Mouse (Mus musculus) layer of hippocampus, postnatal 14 days (tissue): ENCODE measurements at regions not wholly inside any gene's neighbourhood (a gene's known extent, or its start where the extent isn't known, plus 50 kb on each side); places are given as distances from the start of the nearest gene placed in this dataset.

Experiments used
- DNase-seq, 2 experiments: peaks; one replicate each; pipeline ENCODE4 v3.0.0; 2021 to 2022; ENCODE audit warnings: low spot score in 2 of 2, mixed read lengths in 1 of 2

DNA sequence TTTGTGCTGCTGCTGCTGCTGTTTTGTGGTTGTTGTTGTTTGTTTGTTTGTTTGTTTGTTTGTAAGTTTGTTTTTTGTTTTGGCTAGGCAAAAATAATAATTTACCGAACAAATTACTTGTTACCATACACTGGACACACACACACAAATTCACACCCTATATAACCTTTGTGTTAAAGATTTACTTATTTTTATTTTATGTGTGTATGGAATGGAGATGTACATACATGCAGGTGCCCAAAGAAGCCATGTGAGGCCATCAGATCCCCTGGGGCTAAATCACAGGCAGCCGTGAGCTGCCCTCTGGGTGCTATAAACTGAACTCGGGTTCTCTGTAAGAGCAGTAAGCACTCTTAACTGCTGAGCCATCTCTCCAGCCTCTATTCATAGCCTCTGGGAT is 56.0 kb downstream of the Pttg1 start:
- no peak for DNase-seq

DNA sequence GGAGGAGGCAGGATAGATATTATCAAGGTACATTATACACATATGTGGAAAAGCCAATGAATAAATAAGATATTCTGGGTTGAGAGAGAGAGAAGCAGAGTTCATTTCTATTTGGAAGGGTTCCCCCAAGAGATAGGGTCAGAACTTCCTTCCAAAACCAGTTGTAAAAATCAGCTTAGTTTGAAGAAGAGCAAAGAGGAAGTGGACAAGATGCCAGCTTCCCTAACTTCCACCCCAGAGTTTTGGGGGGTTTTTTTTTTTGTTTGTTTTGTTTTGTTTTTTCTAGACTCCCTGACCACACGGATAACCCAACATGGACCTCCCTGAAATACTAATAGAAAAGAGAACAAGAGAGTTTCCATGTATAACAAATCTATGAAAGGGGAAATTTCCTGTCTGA is 57.7 kb downstream of the Pttg1 start:
- DNase-seq, result no peak

DNA sequence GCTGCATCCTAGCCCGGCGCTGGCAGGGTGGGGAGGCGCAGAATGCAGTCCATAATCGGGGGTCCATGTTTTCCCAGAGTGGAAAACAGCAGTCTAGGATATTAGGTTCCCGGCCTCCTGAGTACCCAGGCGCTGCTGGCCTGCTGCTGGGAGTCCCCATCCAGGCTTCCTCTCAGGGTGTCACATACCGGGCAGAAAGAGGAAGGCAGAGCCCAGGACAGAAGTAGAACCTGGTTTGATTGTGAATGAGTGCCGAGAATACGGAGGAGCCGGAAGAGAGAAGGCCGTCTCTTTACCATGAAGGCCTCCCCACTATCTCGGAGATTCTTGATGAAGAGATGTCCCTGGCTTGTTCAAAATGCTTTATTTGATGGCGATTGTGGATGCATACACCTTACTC is 64.2 kb downstream of the Pttg1 start:
- DNase-seq, result no peak

GRCm38 (mm10) chr11:43358390-43359291 is 67.4 kb downstream of the Pttg1 start:
- DNase-seq, result no peak

DNA sequence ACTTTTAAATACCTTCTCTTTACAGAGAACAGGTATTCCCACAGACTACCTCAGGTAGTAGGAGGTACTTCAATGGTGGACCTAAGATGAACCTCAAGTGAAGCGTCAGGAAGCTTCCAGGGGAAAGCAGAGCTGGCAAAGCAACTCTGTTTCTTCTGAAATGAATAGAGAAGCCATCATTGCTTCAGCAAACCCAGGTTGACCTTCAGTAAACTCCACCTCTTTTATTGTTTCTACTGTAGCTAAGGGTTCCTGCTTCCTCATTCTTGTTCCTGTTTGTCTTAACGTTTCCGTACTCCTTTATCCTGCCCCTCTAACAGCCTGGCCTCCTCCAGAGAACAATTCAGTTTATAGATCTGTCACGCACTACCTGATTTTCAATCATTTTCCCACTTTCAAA is 72.4 kb downstream of the Pttg1 start:
- DNase-seq, result no peak

DNA sequence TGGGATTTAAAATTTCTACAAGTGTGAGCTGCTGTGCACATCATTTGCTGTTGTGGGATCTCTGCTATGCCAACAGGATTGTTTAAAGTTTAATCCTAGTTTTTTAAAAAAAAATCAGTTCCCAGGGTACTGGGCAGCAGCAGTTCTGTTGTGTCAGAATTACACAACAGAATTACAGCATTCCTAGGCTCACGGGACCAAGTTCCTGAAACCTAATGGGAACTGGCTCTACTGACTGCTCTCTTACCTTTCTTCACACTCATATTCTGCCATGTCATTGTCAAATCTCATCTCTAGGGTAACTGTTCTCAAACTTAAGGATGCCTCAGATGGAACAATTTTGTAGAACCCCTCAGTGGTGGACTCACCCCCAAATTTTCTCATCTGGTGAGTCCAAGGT is 73.0 kb downstream of the Pttg1 start:
- DNase-seq, result no peak

DNA sequence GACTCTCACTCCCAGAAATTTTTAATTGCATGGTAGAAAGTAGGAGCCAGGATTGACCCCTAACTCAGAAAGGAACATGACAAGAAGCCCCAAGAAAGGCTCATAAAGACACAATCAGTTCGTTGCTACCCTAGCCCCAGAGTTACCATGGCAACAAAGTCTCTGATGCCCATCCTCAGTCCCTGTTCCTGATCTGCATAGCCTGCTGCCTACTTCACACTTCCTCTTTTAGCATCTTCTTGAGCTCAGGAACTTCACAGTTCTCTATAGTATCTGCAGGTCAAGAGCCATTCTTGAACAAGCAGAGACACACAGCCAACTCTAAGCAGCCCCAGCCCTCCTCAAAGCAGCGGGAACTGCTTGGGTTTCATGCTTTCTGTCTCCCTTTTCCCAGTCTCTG is 74.2 kb downstream of the Pttg1 start:
- no peak for DNase-seq

DNA sequence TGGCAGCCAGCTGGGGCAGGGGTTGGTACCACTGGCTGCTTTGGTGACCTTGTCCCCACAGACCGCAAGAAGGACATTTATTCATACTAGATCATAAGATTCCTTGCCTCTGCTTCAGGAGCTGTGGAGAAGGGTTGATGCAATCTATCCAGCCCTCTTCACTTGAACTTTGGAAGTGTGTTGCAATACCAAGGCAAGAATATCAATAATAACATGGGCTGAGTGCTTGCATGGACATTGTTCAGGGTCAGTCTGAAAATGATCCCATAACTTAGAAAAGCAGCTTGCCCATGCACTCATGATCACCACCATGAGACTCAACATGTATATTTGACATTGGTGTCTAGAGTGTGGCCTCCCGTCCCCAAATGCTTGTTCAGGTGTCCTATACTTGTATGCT is 74.7 kb downstream of the Pttg1 start:
- DNase-seq, result no peak

GRCm38 (mm10) chr11:43350242-43350641 is 75.8 kb downstream of the Pttg1 start:
- peak in 1 of 2 experiments; percentile 33 for DNase-seq

DNA sequence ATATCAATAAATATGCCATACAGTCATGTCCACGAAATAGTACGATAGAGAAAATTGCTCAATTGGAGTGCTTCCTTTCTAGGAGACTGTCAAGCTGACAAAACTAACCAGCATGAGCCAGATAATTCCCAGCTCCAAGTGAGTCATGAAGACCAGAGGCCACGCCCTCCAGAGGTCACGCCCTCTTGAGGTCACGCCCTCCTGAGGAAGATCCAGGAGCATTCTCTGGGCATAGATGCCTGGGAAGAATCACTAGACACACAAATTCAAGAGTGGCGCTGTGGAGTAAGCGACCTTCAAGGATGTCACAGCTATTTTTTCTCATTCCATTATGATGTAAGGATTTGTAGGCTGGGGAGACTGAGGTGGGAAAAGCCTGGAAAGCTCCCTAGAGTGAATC is 76.5 kb downstream of the Pttg1 start:
- DNase-seq, result no peak

GRCm38 (mm10) chr11:43348571-43348970 is 77.5 kb downstream of the Pttg1 start:
- peak; percentile 88 to 91 for DNase-seq

DNA sequence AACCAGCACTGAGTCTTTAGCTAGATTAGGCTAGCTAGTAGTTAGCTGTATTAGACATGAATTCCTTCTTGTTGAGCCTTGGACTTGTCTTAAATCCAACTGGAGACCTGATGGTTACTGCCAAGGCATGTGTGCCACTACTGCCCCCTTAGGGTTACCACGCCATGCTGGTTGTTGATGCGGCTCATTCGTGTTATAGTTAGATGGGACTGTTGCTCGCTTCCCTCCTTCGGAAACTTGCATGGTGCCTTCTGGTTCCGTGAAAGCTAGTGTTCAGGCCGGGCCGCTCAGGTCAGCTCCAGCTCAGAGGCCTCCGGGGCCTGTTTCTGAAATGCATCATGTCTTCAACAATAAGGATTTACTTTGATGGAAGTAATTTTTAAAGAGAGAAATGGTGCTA is 79.6 kb downstream of the Pttg1 start:
- no peak for DNase-seq

DNA sequence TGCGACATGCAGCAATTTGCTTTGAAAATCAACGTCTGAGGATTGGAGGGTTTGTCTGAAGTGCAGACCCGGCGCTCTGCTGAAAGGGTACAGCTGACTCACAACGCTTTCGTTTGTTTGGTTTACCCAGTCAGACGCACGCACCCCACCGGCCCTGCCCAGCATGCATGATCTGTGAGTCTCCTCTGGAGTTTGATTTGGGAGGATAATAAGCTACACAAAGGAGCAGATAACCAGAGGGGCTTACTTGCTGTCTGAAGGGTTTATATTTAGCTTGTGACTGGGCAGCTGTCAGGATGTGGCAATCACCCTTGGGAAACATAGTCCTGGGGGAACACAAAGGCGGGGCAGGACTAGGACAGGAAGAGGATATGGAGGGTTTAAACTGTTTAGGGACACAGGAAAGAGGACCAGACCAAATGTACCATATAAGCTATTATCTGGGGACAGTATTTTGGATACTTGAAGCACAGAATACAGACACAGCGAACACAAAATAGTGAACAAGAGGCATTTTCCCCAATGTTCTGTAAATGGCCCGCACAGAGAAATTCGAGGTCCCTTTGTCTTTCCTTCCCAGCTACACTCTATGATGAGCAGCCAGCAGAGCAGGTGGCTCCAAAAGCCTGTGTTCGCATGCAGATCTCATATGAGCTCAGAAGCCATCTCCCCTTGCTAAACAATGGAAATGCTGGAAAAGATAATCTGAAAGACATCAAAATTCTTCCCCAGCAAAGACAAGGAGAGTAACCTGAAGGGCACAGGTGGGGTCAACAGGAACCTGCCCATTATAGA is 81.1 kb downstream of the Pttg1 start:
- DNase-seq, result peak in 1 of 2 experiments; percentile 25

- DNase-seq, result no peak
These were observed 82.5 kb downstream of the Pttg1 start for GRCm38 (mm10) chr11:43343574-43343973.

GRCm38 (mm10) chr11:43338377-43338993 is 87.6 kb downstream of the Pttg1 start:
- DNase-seq, result no peak

DNA sequence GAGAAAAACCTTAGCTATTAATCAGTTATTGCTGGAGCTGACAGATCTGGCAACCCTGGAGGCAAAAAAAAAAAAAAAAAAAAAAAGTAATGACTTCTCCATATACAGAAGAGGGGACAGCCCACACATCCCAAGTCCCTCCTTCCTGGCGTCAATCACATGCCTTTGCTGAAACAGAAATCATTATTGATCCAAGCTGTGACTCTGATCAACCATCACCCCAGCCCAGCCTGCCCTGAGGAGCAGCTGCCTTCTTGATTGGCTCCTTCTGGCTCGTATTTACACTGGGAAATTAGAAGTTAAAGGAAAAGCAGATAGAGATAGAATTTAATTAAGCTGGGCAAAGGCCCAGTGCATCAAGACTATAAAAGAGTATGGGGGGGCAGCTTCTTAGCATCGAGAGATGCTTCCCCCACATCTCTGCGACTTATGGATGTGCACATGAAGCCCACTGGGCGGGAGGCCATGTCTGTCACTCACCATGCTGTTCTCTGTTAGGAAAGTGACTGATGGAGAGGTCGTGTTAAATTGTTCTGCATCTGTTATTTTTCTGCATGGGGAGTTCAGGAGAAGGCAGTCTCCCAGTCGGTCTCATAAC is 90.3 kb downstream of the Pttg1 start:
- no peak for DNase-seq

GRCm38 (mm10) chr11:43333547-43333946 is 92.5 kb downstream of the Pttg1 start:
- DNase-seq, result no peak

GRCm38 (mm10) chr11:43313996-43314395 is 112.1 kb downstream of the Pttg1 start:
- no peak for DNase-seq
